Mouse (Mus musculus): ENCODE measurements around the gene Pah.

Pah gene

GRCm38 (mm10) chr10:87521646-87522045 lies at the start of gene Pah:
Pah (plus strand) TSS chr10:87521795.
- no peak for DNase-seq (ENCODE audit: low read depth)

- DNase-seq (ENCODE audit: low read depth): no peak
Measured at GRCm38 (mm10) chr10:87473475-87474131, 48.0 kb upstream of the Pah start.

- DNase-seq (ENCODE audit: low read depth): no peak
Measured at GRCm38 (mm10) chr10:87474971-87475370, 46.6 kb upstream of the Pah start.

DNA sequence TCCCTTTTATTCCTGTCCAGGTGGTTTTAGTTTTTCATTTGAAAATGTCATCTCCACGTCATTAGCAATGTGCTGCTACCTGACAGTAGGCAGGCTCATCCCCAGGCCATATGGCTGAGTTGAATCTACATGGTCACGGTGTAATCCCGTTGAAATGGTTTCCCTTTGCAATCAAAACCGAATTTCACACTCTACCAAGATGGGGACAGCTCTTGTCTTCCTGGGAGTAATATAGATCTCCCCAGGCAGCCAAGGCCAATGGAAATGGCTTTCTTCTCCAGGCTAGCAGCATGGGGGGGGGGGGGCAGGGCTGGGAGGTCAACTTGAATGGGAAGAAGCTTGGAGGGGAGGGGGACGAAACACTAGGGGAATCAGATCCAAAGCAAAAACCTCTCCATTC lies 43.7 kb upstream of the Pah start:
- no peak for DNase-seq (ENCODE audit: low read depth)

DNA sequence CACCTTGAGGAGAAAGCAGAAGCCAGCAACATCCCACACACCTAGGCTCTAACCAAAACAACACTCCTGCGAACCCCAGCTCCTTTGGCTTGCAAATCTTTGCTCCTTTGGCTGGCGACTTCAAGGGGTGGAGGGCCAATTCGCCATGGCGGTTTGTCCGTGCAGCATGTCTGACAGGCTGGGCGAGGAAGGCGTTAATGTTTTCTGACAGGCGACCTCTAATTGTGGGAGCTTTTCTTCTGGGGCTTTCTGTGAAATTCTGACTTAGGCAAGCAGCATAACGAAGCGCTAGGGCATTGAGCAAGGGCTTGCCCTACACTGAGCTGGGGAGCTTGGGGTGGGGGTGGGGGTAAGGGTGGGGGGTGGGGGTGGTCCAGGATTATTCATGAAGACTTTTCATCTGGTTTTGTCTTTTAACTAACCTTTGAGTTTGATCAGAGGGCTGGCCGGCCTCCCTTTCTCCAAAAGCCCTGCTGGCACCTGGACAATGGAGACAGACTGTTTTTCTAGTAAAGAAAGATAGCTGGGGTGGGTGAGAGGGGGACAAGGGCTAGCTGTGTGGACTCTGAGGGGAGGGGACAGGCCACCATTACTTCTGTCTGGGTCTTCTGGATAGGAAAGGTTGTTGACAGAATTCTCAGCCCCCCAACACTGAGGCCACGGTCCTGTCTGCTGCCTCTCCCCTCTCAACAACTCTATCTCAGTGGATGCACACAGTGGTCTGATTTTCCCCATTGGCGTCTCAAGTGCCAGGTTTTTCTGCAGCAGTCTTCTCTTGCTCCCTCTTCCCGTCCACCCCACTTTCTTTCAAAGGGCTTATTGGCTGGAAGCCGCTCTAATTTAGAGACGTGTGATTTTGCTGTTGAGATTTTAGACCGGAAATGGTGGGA lies 36.5 kb upstream of the Pah start:
- no peak for DNase-seq (ENCODE audit: low read depth)

DNA sequence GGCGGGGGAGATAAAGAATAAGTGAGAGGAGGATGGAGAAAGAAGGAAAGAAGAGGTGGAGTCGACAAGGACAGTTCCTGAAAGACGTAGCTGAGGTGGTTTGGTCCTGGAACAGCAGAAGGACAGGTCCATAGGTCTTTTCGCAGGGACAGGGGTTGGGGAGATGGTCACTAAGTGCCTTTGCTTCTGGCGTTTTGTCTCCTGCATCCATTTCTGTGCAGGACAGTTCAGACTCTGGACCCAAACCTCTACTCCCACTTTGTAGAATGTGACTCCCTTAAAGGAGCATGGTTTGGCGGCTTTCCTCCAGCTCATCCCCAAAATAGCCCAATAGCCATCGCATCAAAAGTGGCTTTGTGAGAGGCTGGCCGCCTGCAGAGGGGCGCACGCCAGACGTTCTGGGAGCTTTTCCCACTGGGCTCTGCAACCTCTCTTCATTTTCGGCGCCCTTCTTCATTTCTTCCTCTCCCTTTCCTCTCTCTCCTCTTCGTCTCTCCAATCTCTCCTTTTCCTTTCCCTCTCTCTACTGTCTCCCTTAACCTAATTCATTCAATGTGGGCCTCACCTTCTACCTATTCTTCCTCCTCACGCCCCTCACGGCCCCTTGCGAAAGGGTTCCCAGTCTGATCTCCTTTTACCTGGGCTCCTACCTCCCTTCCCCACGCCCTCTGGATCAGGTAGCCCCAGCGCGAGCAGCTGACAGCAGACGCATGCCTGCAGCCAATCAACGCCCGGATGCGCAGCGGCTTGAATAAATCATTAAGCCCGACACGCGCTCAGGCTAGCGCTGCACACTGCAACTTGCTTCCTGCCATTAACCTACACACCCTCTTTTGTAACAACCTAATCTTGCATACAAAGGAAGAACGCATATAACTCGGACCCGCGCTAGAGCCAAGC lies 35.6 kb upstream of the Pah start:
- no peak for DNase-seq (ENCODE audit: low read depth)

- DNase-seq (ENCODE audit: low read depth): no peak
Measured at GRCm38 (mm10) chr10:87488429-87489145, 33.0 kb upstream of the Pah start.

GRCm38 (mm10) chr10:87489246-87490009 lies 32.2 kb upstream of the Pah start:
- DNase-seq (ENCODE audit: low read depth): no peak

DNA sequence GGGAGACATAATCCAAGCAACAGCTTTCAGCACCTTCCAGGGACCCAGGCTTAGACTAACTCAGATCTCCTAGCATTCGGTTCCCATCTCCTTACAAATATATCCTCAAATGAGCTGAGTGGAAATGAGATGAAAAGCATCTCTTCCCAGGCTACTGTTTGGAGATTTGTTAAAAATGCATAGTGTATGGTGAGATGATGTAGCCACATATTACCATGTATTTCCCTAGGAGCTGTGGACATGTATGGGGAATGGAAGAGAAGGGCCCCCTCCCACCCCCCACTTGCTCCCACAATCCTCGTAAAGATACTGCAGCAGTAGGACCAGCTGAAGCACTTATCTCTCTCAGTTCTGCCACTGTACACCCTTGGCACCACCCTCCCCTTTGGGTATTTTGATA lies 31.3 kb upstream of the Pah start:
- DNase-seq (ENCODE audit: low read depth): no peak

- DNase-seq (ENCODE audit: low read depth): no peak
Measured at GRCm38 (mm10) chr10:87491485-87492040, 30.0 kb upstream of the Pah start.

DNA sequence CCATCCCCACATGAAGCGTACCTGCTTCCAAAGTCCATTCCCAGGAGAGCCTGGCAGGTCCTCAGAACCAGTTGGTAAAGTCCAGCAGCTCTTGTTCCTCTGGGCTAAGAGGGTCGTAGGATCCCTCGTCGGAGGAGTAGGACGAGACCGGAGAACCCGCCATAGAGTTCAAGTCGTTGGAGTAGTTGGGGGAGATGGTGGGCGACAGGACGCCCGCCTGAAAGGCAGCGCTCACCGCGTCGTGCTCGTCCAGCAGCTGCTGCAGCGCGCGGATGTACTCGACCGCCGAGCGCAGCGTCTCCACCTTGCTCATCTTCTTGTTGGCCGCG lies 29.3 kb upstream of the Pah start:
- DNase-seq (ENCODE audit: low read depth): no peak

GRCm38 (mm10) chr10:87492661-87493551 lies 28.7 kb upstream of the Pah start:
- no peak for DNase-seq (ENCODE audit: low read depth)

- no peak for DNase-seq (ENCODE audit: low read depth)
Measured at GRCm38 (mm10) chr10:87493576-87493975, 28.0 kb upstream of the Pah start, which contains the start of gene Ascl1. Ascl1 (minus strand) TSS chr10:87493660.

DNA sequence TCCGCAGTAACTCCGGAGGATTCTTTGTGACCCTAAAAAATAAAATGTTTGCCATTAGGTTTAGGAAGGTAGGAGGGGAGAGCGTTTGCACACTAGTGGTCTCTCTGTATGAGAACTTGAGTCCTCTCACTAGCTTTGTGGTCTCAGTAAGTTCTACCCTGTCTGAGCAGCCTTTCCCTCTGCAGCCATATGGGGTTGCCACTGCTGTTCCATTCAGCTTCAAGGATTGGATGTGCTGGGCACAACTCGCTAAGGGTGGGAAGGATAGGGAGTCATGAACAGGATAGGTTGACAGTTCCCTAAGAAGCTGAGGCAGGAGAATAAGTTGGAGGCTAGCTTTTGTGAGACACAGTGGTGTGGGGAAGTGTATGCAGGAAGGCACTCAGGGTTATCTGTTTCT lies 27.4 kb upstream of the Pah start:
- DNase-seq (ENCODE audit: low read depth): no peak

GRCm38 (mm10) chr10:87494596-87494995 lies 27.0 kb upstream of the Pah start:
- DNase-seq (ENCODE audit: low read depth): no peak

GRCm38 (mm10) chr10:87497056-87497455 lies 24.5 kb upstream of the Pah start:
- no peak for DNase-seq (ENCODE audit: low read depth)

DNA sequence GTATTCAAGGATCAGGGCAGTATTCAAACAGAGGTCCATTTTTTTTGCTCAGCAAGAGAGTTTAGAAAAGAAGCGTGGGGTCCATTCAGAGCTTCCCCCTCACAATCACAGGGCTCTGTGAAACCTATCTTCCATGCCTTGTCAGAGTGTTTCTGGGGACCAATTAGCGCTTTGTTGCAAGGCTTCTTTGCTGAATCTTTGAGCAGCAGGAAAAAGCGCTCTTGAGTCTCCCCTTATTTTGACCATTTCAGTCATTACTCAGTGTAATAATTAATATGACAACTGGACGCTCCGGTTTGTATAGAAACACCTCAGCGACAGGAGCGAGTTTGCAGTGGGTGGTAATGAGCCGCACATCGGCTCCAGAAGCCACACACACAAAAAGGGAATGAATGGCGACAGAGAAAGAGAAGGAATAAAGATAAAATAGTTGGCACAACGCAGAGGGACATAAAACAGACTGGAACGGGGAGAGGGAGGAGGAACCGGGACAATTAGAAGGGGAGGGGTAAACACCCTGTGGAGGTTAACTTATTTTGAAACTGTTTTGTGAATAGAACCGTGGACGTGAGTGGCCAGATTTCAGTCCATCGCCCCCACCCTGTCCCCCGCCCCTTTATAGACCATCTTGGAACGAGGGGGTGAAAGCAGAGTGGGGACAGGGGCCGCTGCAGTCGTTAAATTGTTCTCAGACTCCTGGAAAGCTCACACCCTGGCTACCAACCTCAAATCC lies 20.5 kb upstream of the Pah start:
- no peak for DNase-seq (ENCODE audit: low read depth)

GRCm38 (mm10) chr10:87501659-87502042 lies 19.9 kb upstream of the Pah start:
- no peak for DNase-seq (ENCODE audit: low read depth)

GRCm38 (mm10) chr10:87502283-87502682 lies 19.3 kb upstream of the Pah start:
- no peak for DNase-seq (ENCODE audit: low read depth)
